ENCODE assay signal across 7 mouse cellular contexts in genomic region chr4:123342642-123343470, GRCm38 (mm10). TPM values are rescaled to one million over a fixed set of nuclear protein-coding genes. Genes with fewer than 3 reads are reported as not detected.
DNase-seq lines count a peak whose midpoint lies in the region; ATAC-seq and TF ChIP-seq lines count a peak whose summit lies in the region.

TSS of gene Bmp8a (minus strand) at chr4:123343252.

- no peaks in the 10 kb centered on the region for H3K27me3 ChIP-seq in MEL (ENCODE audit: control insufficient read depth in 1 of 2, insufficient read depth in 2 of 2, low read length in 2 of 2)
- peaks cover 40% of the 10 kb centered on the region for H3K27me3 ChIP-seq in forebrain, embryonic 14.5 days (replicated peaks; ENCODE audit: control insufficient read depth, insufficient read depth, low read length)
- H3K27me3 ChIP-seq in limb, embryonic 10.5 days (ENCODE audit: low read depth, poor library complexity, severe bottlenecking), result peaks cover 62% of the 10 kb centered on the region
- H3K27me3 ChIP-seq in midbrain, embryonic 10.5 days (ENCODE audit: low read depth, poor library complexity, severe bottlenecking), result peaks cover 61% of the 10 kb centered on the region

- peak; percentile 92 for ATAC-seq in forebrain, embryonic 14.5 days
- peak; percentile 72 to 80 for ATAC-seq in hematopoietic stem cell, adult 5-6 weeks (replicated peaks in 1 of 2; ENCODE audit: insufficient read depth in 1 of 2, low FRiP score in 2 of 2, low TSS enrichment in 1 of 2, low read depth in 1 of 2, poor library complexity in 2 of 2, severe bottlenecking in 2 of 2)

- H3K4me2 ChIP-seq in forebrain, embryonic 14.5 days (ENCODE audit: low read length), result peak within 1 kb of the TSS; percentile 82

- H3K9ac ChIP-seq in MEL (ENCODE audit: control insufficient read depth, low read depth, low read length, poor library complexity, severe bottlenecking), result peak within 1 kb of the TSS; percentile 67
- peak within 1 kb of the TSS; percentile 48 for H3K9ac ChIP-seq in forebrain, embryonic 14.5 days (ENCODE audit: low read length)

- no peaks in the 10 kb centered on the region for H3K79me2 ChIP-seq in MEL (ENCODE audit: control insufficient read depth, insufficient read depth, low read length, poor library complexity)

- no peak for TF ChIP-seq CTCF in MEL (IDR thresholded peaks at IDR 0.05 in 2 of 3, conservative IDR thresholded peaks at IDR 0.05 in 1 of 3; ENCODE audit: control insufficient read depth in 1 of 3, insufficient read depth in 1 of 3, low read depth in 2 of 3, low read length in 3 of 3, poor library complexity in 1 of 3, severe bottlenecking in 1 of 3)
- no peak for TF ChIP-seq CTCF in bone marrow, adult 2 months (IDR thresholded peaks at IDR 0.05; ENCODE audit: control insufficient read depth, insufficient read depth, low read length)

- no peaks in the 10 kb centered on the region for H3K36me3 ChIP-seq in MEL (ENCODE audit: control insufficient read depth in 1 of 2, insufficient read depth in 2 of 2, low read length in 2 of 2)
- H3K36me3 ChIP-seq in forebrain, embryonic 14.5 days (ENCODE audit: control insufficient read depth, insufficient read depth, low read length), result peaks cover 8% of the 10 kb centered on the region; the same call in 1 of the 2 replicates
- H3K36me3 ChIP-seq in limb, embryonic 10.5 days, result peaks cover 3% of the 10 kb centered on the region; the same call in 1 of the 2 replicates
- peaks cover 12% of the 10 kb centered on the region for H3K36me3 ChIP-seq in midbrain, embryonic 10.5 days

- H3K27ac ChIP-seq in MEL (ENCODE audit: control insufficient read depth, low read depth, low read length), result no peak within 1 kb of the TSS
- no peak within 1 kb of the TSS for H3K27ac ChIP-seq in bone marrow, adult 2 months (ENCODE audit: control insufficient read depth, insufficient read depth, low read depth, low read length, poor library complexity)
- H3K27ac ChIP-seq in forebrain, embryonic 14.5 days (ENCODE audit: low read depth, low read length), result no peak within 1 kb of the TSS
- H3K27ac ChIP-seq in limb, embryonic 10.5 days, result no peak within 1 kb of the TSS
- peak within 1 kb of the TSS; percentile 6; the same call in 1 of the 2 replicates for H3K27ac ChIP-seq in midbrain, embryonic 10.5 days (replicated peaks)

- peak in 1 of 2 experiments; percentile 53; a peak in 1 of 4 replicates for TF ChIP-seq POLR2A in MEL (IDR thresholded peaks at IDR 0.05; ENCODE audit: control insufficient read depth in 1 of 2, insufficient read depth in 1 of 2, low read depth in 1 of 2, low read length in 2 of 2, poor library complexity in 1 of 2)
- 0 out of 2 replicates have a peak, but pooled peaks have one; percentile 36 for TF ChIP-seq POLR2A in bone marrow, adult 2 months (IDR thresholded peaks at IDR 0.05; ENCODE audit: borderline replicate concordance, control insufficient read depth, low read depth, low read length)

- no peak for TF ChIP-seq RAD21 in MEL (IDR thresholded peaks at IDR 0.05; ENCODE audit: low read depth, low read length)

- peak; percentile 82 for DNase-seq in MEL (ENCODE audit: low read depth, low spot score)
- peak; percentile 84 for DNase-seq in forebrain, embryonic 14.5 days (ENCODE audit: low spot score)
- DNase-seq in limb, embryonic 10.5 days (ENCODE audit: low spot score), result peak; percentile 87
- DNase-seq in midbrain, embryonic 10.5 days (ENCODE audit: low spot score), result peak; percentile 86
- peak; percentile 26 for DNase-seq in spleen, adult 12 weeks (ENCODE audit: low spot score)

- TF ChIP-seq EP300 in MEL (IDR thresholded peaks at IDR 0.05; ENCODE audit: low read depth in 1 of 2, low read length in 2 of 2), result no peak

- peak within 1 kb of the TSS; percentile 68 to 76 for H3K4me3 ChIP-seq in MEL (ENCODE audit: control insufficient read depth in 1 of 2, insufficient read depth in 1 of 2, low read depth in 2 of 2, low read length in 2 of 2)
- H3K4me3 ChIP-seq in bone marrow, adult 2 months (replicated peaks; ENCODE audit: control insufficient read depth, low read depth, low read length), result peak within 1 kb of the TSS; percentile 74
- H3K4me3 ChIP-seq in forebrain, embryonic 14.5 days (ENCODE audit: low read depth, low read length), result peak within 1 kb of the TSS; percentile 43
- H3K4me3 ChIP-seq in limb, embryonic 10.5 days, result peak within 1 kb of the TSS; percentile 61
- H3K4me3 ChIP-seq in midbrain, embryonic 10.5 days, result peak within 1 kb of the TSS; percentile 69

- no peaks in the 10 kb centered on the region for H3K9me3 ChIP-seq in MEL (replicated peaks; ENCODE audit: insufficient read depth, low read length)
- no peaks in the 10 kb centered on the region for H3K9me3 ChIP-seq in forebrain, embryonic 14.5 days (replicated peaks; ENCODE audit: control insufficient read depth, low read length)
- H3K9me3 ChIP-seq in limb, embryonic 10.5 days (replicated peaks), result no peaks in the 10 kb centered on the region
- H3K9me3 ChIP-seq in midbrain, embryonic 10.5 days (replicated peaks), result no peaks in the 10 kb centered on the region

- under 1% methylated on average over 65 of the region's 65 CpGs for WGBS in bone marrow, adult 2 months
- WGBS in forebrain, embryonic 14.5 days, result under 1% methylated on average over 59 of the region's 65 CpGs
- WGBS in limb, embryonic 10.5 days, result under 1% methylated on average over 65 of the region's 65 CpGs
- under 1% methylated on average over 65 of the region's 65 CpGs for WGBS in midbrain, embryonic 10.5 days

- H3K4me1 ChIP-seq in MEL (ENCODE audit: control insufficient read depth in 1 of 2, insufficient read depth in 2 of 2, low read length in 2 of 2), result no peaks in the 10 kb centered on the region
- H3K4me1 ChIP-seq in bone marrow, adult 2 months (ENCODE audit: control insufficient read depth, insufficient read depth, low read length), result peaks cover 2% of the 10 kb centered on the region; the same call in 1 of the 2 replicates
- H3K4me1 ChIP-seq in forebrain, embryonic 14.5 days (ENCODE audit: control insufficient read depth, insufficient read depth, low read length), result peaks cover 11% of the 10 kb centered on the region
- peaks cover 14% of the 10 kb centered on the region for H3K4me1 ChIP-seq in limb, embryonic 10.5 days
- H3K4me1 ChIP-seq in midbrain, embryonic 10.5 days, result peaks cover 17% of the 10 kb centered on the region

TF ChIP-seq in MEL, 35 proteins besides CTCF, POLR2A, EP300 and RAD21:
- TF ChIP-seq ZKSCAN1 (IDR thresholded peaks at IDR 0.05; ENCODE audit: low read depth, low read length) (no peak), TCF12 (IDR thresholded peaks at IDR 0.05; ENCODE audit: low read depth, low read length) (no peak), MYC (IDR thresholded peaks at IDR 0.05; ENCODE audit: low read depth, low read length) (no peak), NRF1 (IDR thresholded peaks at IDR 0.05; ENCODE audit: insufficient read depth, low read depth, low read length, poor library complexity, severe bottlenecking) (no peak), RCOR1 (IDR thresholded peaks at IDR 0.05; ENCODE audit: low read depth, low read length) (no peak), MAZ (IDR thresholded peaks at IDR 0.05; ENCODE audit: low read depth, low read length) (peak; percentile 55; the same call in 1 of the 2 replicates), ZMIZ1 (IDR thresholded peaks at IDR 0.05; ENCODE audit: low read depth, low read length) (no peak; the same call in 1 of the 2 replicates), SMC3 (IDR thresholded peaks at IDR 0.05; ENCODE audit: low read depth, low read length) (no peak), ELF1 (IDR thresholded peaks at IDR 0.05; ENCODE audit: low read depth, low read length) (no peak), KAT2A (conservative IDR thresholded peaks at IDR 0.05; ENCODE audit: low read depth, low read length) (no peak), POLR2AphosphoS2 (IDR thresholded peaks at IDR 0.05; ENCODE audit: low read length) (no peak), NELFE (IDR thresholded peaks at IDR 0.05; ENCODE audit: low read depth, low read length) (peak; percentile 41; the same call in 1 of the 2 replicates), E2F4 (IDR thresholded peaks at IDR 0.05; ENCODE audit: borderline replicate concordance, low read depth, low read length) (no peak), USF1 (IDR thresholded peaks at IDR 0.05; ENCODE audit: low read depth, low read length) (no peak), GATA1 (IDR thresholded peaks at IDR 0.05; ENCODE audit: low read depth, low read length) (no peak), HCFC1 (IDR thresholded peaks at IDR 0.05; ENCODE audit: low read depth, low read length) (0 out of 2 replicates have a peak, but pooled peaks have one; percentile 49), UBTF (IDR thresholded peaks at IDR 0.05; ENCODE audit: borderline replicate concordance, insufficient read depth, low read depth, low read length) (no peak), POLR2AphosphoS5 (IDR thresholded peaks at IDR 0.05; ENCODE audit: borderline replicate concordance, low read depth, low read length) (no peak), SIN3A (IDR thresholded peaks at IDR 0.05; ENCODE audit: low read length) (0 out of 2 replicates have a peak, but pooled peaks have one; percentile 32), ZNF384 (IDR thresholded peaks at IDR 0.05; ENCODE audit: low read depth, low read length) (no peak), CHD1 (IDR thresholded peaks at IDR 0.05; ENCODE audit: low read depth, low read length) (no peak)

RNA-seq across cellular contexts. Expression of gene Bmp8a, which starts in this region (rescaled TPM):
- 0.19 and 0.23 TPM in 2 replicates for total RNA-seq in MEL (2012; rRNA removed)
- under 1 TPM in 1 of 2 experiments, not detected in 1; 0.43 TPM for polyA plus RNA-seq in MEL (2012; ENCODE audit: insufficient read depth in 1 of 2, insufficient read length in 2 of 2, low read depth in 1 of 2, low replicate concordance in 2 of 2, missing spikeins in 1 of 2)
- polyA plus RNA-seq in bone marrow, adult 2 months (2011; ENCODE audit: insufficient read depth, insufficient read length, low replicate concordance, missing spikeins), result not detected in 2 replicates
- polyA plus RNA-seq in forebrain, embryonic 14.5 days (2014; fragmentation: Nextera tagmentation; extraction: Ambion mirVana), result 0.09 TPM in 1 of 2 replicates, not detected in the other
- 0.19 TPM in 1 of 2 replicates, not detected in the other for total RNA-seq in hematopoietic stem cell, adult 5-6 weeks (2017)
- 0.19 and 0.24 TPM in 2 replicates for polyA plus RNA-seq in limb, embryonic 10.5 days (2016; fragmentation: Nextera tagmentation; extraction: Ambion mirVana)
- polyA plus RNA-seq in midbrain, embryonic 10.5 days (2016; fragmentation: Nextera tagmentation; extraction: Ambion mirVana), result 0.07 and 0.11 TPM in 2 replicates

Comparison
In these comparisons a context has a peak if more than half of its experiments do, and no peak if none do; other contexts are left out.
1. Peak in DNase-seq, H3K4me3 ChIP-seq and H3K9ac ChIP-seq in MEL; RNA of the gene not detected or under 1 TPM.
2. Peak in DNase-seq, ATAC-seq, H3K4me3 ChIP-seq, H3K9ac ChIP-seq and H3K4me2 ChIP-seq in forebrain, embryonic 14.5 days; RNA of the gene not detected or under 1 TPM.
3. Peak in ATAC-seq in hematopoietic stem cell, adult 5-6 weeks; RNA of the gene not detected or under 1 TPM.
4. Peak in DNase-seq and H3K4me3 ChIP-seq in limb, embryonic 10.5 days; RNA of the gene not detected or under 1 TPM.
5. Peak in DNase-seq, H3K4me3 ChIP-seq and H3K27ac ChIP-seq in midbrain, embryonic 10.5 days; RNA of the gene not detected or under 1 TPM.
6. DNase-seq: peak in every context shown above with its lines; median percentile 87 in limb, embryonic 10.5 days; 86 in midbrain, embryonic 10.5 days; 84 in forebrain, embryonic 14.5 days; 82 in MEL; 26 in spleen, adult 12 weeks.